Mouse (Mus musculus) thymus, adult 2 months (tissue): Measurements from ENCODE around the gene Fyb.

Experiments
- CTCF ChIP-seq: fragments of 200-500 bp; IDR thresholded peaks from 2 replicates; pipeline ENCODE4 v1.5.1; 2012; ENCODE audit warnings: mild to moderate bottlenecking, control low read depth, low read length, moderate library complexity, borderline replicate concordance; ENCODE audit not compliant: control insufficient read depth, poor library complexity, insufficient read depth; ENCODE audit errors: extremely low read depth
- POLR2A ChIP-seq: fragments of 200-500 bp; IDR thresholded peaks from 2 replicates; pipeline ENCODE4 v1.6.1; 2012; ENCODE audit warnings: mild to moderate bottlenecking, low read length, control low read depth, moderate library complexity; ENCODE audit not compliant: control insufficient read depth, poor library complexity, insufficient read depth; ENCODE audit errors: extremely low read depth

DNA sequence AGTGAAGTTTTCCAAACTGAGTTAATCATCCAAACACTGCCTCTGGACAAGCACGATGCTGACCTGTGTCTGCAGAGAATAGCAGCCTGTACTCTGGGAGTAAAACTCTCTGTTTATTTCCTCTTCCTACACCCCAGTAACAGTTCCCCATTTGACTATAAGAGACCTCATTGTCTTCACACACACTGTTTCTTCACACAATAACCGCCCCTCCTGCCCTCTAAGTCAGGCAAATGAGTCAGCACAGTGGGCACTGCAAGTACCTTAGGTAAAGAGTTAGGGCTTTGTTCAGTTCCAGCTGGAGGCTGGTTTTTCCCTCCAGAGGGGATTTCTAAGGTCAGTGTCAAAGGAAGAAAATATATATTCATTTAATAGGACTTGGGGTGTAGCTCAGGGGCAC is 32.9 kb downstream of the Fyb start:
- TF ChIP-seq CTCF (no peak), POLR2A (no peak)
